In the genomic region with DNA sequence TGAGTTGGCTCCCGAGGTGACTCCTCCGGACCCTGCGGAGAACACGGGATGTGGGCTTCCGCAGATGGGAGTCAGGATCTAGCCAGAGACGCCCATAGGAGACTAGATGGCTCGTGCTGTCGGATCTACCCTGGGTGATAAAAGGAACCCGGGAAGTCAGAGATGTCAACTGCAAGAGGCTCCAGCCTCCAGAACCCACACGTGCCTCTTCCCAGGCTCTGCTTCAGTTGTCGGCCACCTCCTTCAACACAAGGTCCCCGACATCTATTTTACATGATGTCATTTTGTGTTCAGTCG, we compare ENCODE assay signal across 8 mouse cellular contexts. TPM values are rescaled to one million over a fixed set of nuclear protein-coding genes. Genes with fewer than 3 reads are reported as not detected.
DNase-seq lines count a peak whose midpoint lies in the region; ATAC-seq lines count a peak whose summit lies in the region.

No protein-coding gene starts in this region.

- peak overlapping the region; percentile 75 for H3K4me2 ChIP-seq in kidney, embryonic 15.5 days
- H3K4me2 ChIP-seq in hindbrain, embryonic 12.5 days (replicated peaks) = peak overlapping the region; percentile 59
- H3K4me2 ChIP-seq in midbrain, embryonic 12.5 days (replicated peaks) = peak overlapping the region; percentile 59

- DNase-seq in kidney, postnatal 4 days = no peak
- no peak for DNase-seq in embryonic facial prominence, embryonic 10.5 days (ENCODE audit: low spot score)
- DNase-seq in adrenal gland, adult 2 months = no peak

- H3K27ac ChIP-seq in kidney, embryonic 15.5 days = no peak overlapping the region
- H3K27ac ChIP-seq in embryonic facial prominence, embryonic 10.5 days (replicated peaks) = peak overlapping the region; percentile 91; the same call in 1 of the 2 replicates
- no peak overlapping the region for H3K27ac ChIP-seq in hindbrain, embryonic 12.5 days
- H3K27ac ChIP-seq in midbrain, embryonic 12.5 days (replicated peaks) = no peak overlapping the region; the same call in 1 of the 2 replicates

- 20% methylated on average over 13 of the region's 13 CpGs for WGBS in kidney, embryonic 15.5 days
- WGBS in embryonic facial prominence, embryonic 10.5 days = 17% methylated on average over 13 of the region's 13 CpGs
- 19% methylated on average over 13 of the region's 13 CpGs for WGBS in hindbrain, embryonic 12.5 days
- 33% methylated on average over 13 of the region's 13 CpGs for WGBS in midbrain, embryonic 12.5 days

- peaks cover 21% of the 10 kb centered on the region for H3K27me3 ChIP-seq in kidney, embryonic 15.5 days
- H3K27me3 ChIP-seq in embryonic facial prominence, embryonic 10.5 days (replicated peaks; ENCODE audit: low read depth, poor library complexity, severe bottlenecking) = peaks cover 32% of the 10 kb centered on the region
- H3K27me3 ChIP-seq in hindbrain, embryonic 12.5 days = no peaks in the 10 kb centered on the region
- no peaks in the 10 kb centered on the region for H3K27me3 ChIP-seq in midbrain, embryonic 12.5 days

- ATAC-seq in kidney, embryonic 15.5 days (replicated peaks; ENCODE audit: low FRiP score) = no peak
- ATAC-seq in hindbrain, embryonic 12.5 days (ENCODE audit: low FRiP score) = no peak; the same call in 1 of the 2 replicates
- ATAC-seq in midbrain, embryonic 12.5 days (ENCODE audit: low FRiP score, low read depth) = no peak
- no peak for ATAC-seq in CD4-positive, CD25-positive, alpha-beta regulatory T cell, adult 4 months
- ATAC-seq in megakaryocyte progenitor cell, adult 5-6 weeks (replicated peaks; ENCODE audit: poor library complexity) = no peak; the same call in 1 of the 2 replicates

- H3K4me1 ChIP-seq in kidney, embryonic 15.5 days = 0 out of 2 replicates have a peak, but pooled peaks cover 2% of the 10 kb centered on the region
- H3K4me1 ChIP-seq in embryonic facial prominence, embryonic 10.5 days = no peaks in the 10 kb centered on the region
- no peaks in the 10 kb centered on the region for H3K4me1 ChIP-seq in hindbrain, embryonic 12.5 days
- H3K4me1 ChIP-seq in midbrain, embryonic 12.5 days = no peaks in the 10 kb centered on the region

- peak overlapping the region; percentile 58 for H3K4me3 ChIP-seq in kidney, embryonic 15.5 days (replicated peaks)
- H3K4me3 ChIP-seq in embryonic facial prominence, embryonic 10.5 days = peak overlapping the region; percentile 70
- H3K4me3 ChIP-seq in hindbrain, embryonic 12.5 days = peak overlapping the region; percentile 63
- H3K4me3 ChIP-seq in midbrain, embryonic 12.5 days = peak overlapping the region; percentile 61

- no peaks in the 10 kb centered on the region for H3K36me3 ChIP-seq in kidney, embryonic 15.5 days
- H3K36me3 ChIP-seq in embryonic facial prominence, embryonic 10.5 days (replicated peaks) = no peaks in the 10 kb centered on the region
- H3K36me3 ChIP-seq in hindbrain, embryonic 12.5 days = no peaks in the 10 kb centered on the region
- no peaks in the 10 kb centered on the region for H3K36me3 ChIP-seq in midbrain, embryonic 12.5 days

- no peaks in the 10 kb centered on the region for H3K9me3 ChIP-seq in kidney, embryonic 15.5 days (replicated peaks)
- peaks cover 9% of the 10 kb centered on the region; the same call in 1 of the 2 replicates for H3K9me3 ChIP-seq in embryonic facial prominence, embryonic 10.5 days
- no peaks in the 10 kb centered on the region for H3K9me3 ChIP-seq in hindbrain, embryonic 12.5 days (replicated peaks)
- H3K9me3 ChIP-seq in midbrain, embryonic 12.5 days = no peaks in the 10 kb centered on the region

- peak overlapping the region; percentile 38; the same call in 1 of the 2 replicates for H3K9ac ChIP-seq in kidney, embryonic 15.5 days
- peak overlapping the region; percentile 75; the same call in 1 of the 2 replicates for H3K9ac ChIP-seq in hindbrain, embryonic 12.5 days
- H3K9ac ChIP-seq in midbrain, embryonic 12.5 days (replicated peaks) = peak overlapping the region; percentile 73; the same call in 1 of the 2 replicates

RNA-seq across cellular contexts. Expression of gene Cnksr2, which starts 0.7 kb away (rescaled TPM):
- 1.3 and 1.7 TPM in 2 replicates for polyA plus RNA-seq in kidney, embryonic 15.5 days (2015; fragmentation: Nextera tagmentation; extraction: Ambion mirVana)
- polyA plus RNA-seq in embryonic facial prominence, embryonic 10.5 days (2016; fragmentation: Nextera tagmentation; extraction: Ambion mirVana) = 6.3 and 6.7 TPM in 2 replicates
- polyA plus RNA-seq in hindbrain, embryonic 12.5 days (2016; fragmentation: Nextera tagmentation; extraction: Ambion mirVana) = 7.8 and 8.2 TPM in 2 replicates
- polyA plus RNA-seq in midbrain, embryonic 12.5 days (2016; fragmentation: Nextera tagmentation; extraction: Ambion mirVana) = 6.9 and 7.0 TPM in 2 replicates
- polyA plus RNA-seq in CD4-positive, CD25-positive, alpha-beta regulatory T cell, adult 4 months (2017; shearing (Covaris generic)) = not detected
- total RNA-seq in megakaryocyte progenitor cell, adult 5-6 weeks (2015) = not detected in 2 replicates
- not detected in 2 replicates for total RNA-seq in megakaryocyte progenitor cell, adult 5-6 weeks (2017)
- total RNA-seq in adrenal gland, adult 2 months (2021) = 1 to 10 TPM; 4.4 to 5.7 TPM
- 0.94 and 1.0 TPM in 2 replicates for polyA plus RNA-seq in adrenal gland, adult 2 months (2012; rRNA removed)
